Mouse (Mus musculus): ENCODE data around the gene F830045P16Rik. TPM values are rescaled to one million over a fixed set of nuclear protein-coding genes. Genes with fewer than 3 reads are reported as not detected.
"Not testable (repeated sequence)": the region's sequence is repeated elsewhere in the genome, so short reads cannot be mapped to it uniquely, and the experiment has no call there.

F830045P16Rik gene
- polyA plus RNA-seq, 1 experiment: not detected

- no peak for DNase-seq (ENCODE audit: low read depth)
Observed at GRCm38 (mm10) chr2:129489496-129490285, 46.7 kb downstream of the F830045P16Rik start.

GRCm38 (mm10) chr2:129483150-129483549, 53.3 kb downstream of the F830045P16Rik start:
- no peak for DNase-seq (ENCODE audit: low read depth)

- DNase-seq (ENCODE audit: low read depth): no peak
Observed at GRCm38 (mm10) chr2:129471905-129472304, 64.5 kb downstream of the F830045P16Rik start.

- no peak for DNase-seq (ENCODE audit: low read depth)
Observed at GRCm38 (mm10) chr2:129470839-129471238, 65.6 kb downstream of the F830045P16Rik start.

GRCm38 (mm10) chr2:129438772-129439171, 97.6 kb downstream of the F830045P16Rik start:
- not testable (repeated sequence) for DNase-seq (ENCODE audit: low read depth)

GRCm38 (mm10) chr2:129435154-129435553, 101.2 kb downstream of the F830045P16Rik start:
- DNase-seq (ENCODE audit: low read depth): no peak

- no peak for DNase-seq (ENCODE audit: low read depth)
Observed at GRCm38 (mm10) chr2:129423741-129424140, 112.7 kb downstream of the F830045P16Rik start.

- DNase-seq (ENCODE audit: low read depth): no peak
Observed at GRCm38 (mm10) chr2:129420897-129421561, 115.4 kb downstream of the F830045P16Rik start.

- no peak for DNase-seq (ENCODE audit: low read depth)
Observed at GRCm38 (mm10) chr2:129419361-129419880, 117.0 kb downstream of the F830045P16Rik start.

- no peak for DNase-seq (ENCODE audit: low read depth)
Observed at GRCm38 (mm10) chr2:129414593-129414992, 121.8 kb downstream of the F830045P16Rik start.

- DNase-seq (ENCODE audit: low read depth): no peak
Observed at GRCm38 (mm10) chr2:129413488-129413887, 122.9 kb downstream of the F830045P16Rik start.

GRCm38 (mm10) chr2:129411651-129412050, 124.8 kb downstream of the F830045P16Rik start:
- peak; percentile 75 for DNase-seq (ENCODE audit: low read depth)

- no peak for DNase-seq (ENCODE audit: low read depth)
Observed at GRCm38 (mm10) chr2:129410344-129410743, 126.1 kb downstream of the F830045P16Rik start.

- DNase-seq (ENCODE audit: low read depth): no peak
Observed at GRCm38 (mm10) chr2:129408476-129408875, 127.9 kb downstream of the F830045P16Rik start.

Other genes with a start within 250 kb of the F830045P16Rik start
- 0.24 and 0.38 TPM in 2 replicates for gene Ckap2l, start 239.4 kb downstream of the F830045P16Rik start, polyA plus RNA-seq (2012; rRNA removed)
- gene Il1a, start 226.6 kb downstream of the F830045P16Rik start, polyA plus RNA-seq (2012; rRNA removed): 0.05 and 0.18 TPM in 2 replicates
- 0.37 and 1.1 TPM in 2 replicates for gene Il1b, start 165.5 kb downstream of the F830045P16Rik start, polyA plus RNA-seq (2012; rRNA removed)
- 37.5 and 42.0 TPM in 2 replicates for gene Sirpa, start 56.2 kb upstream of the F830045P16Rik start, polyA plus RNA-seq (2012; rRNA removed)
- gene Pdyn, start 163.2 kb upstream of the F830045P16Rik start, polyA plus RNA-seq (2012; rRNA removed): not detected in 2 replicates

All from gonadal fat pad, adult 2 months (tissue).